Mouse (Mus musculus): ENCODE results near the gene Tbx3. TPM values are rescaled to one million over a fixed set of nuclear protein-coding genes. Genes with fewer than 3 reads are reported as not detected.

Gene Tbx3
- total and polyA plus RNA-seq, 3 experiments: 4.4 to 10.4 (median 10.2) TPM

DNA sequence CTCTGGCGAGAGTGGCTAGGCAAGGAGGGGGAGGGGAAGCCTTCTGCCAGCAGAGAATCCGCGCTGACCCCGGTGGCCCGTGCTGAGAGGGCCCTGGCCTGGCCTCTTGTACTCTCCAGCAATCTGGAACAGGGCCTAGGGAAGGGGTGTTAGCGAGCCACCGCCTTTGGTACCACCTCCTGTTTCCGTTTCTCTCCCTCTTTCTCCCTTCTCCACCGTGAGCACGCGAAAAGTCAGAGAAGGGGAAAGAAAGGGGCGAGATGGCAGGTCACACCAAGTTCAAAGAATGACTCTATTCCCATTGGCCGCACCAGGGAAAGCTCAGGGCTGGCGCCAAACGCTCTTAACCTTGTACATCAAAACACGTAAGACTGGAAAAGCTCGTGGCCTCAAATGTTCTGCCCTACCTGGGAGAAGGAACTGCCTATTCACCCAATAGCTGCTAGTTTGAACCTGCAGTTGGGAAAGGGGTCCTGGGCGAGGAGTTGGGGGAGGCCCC lies 1.5 kb upstream of the Tbx3 start:
- Histone ChIP-seq H3K27me3 (ENCODE audit: control insufficient read depth, insufficient read depth, low read length) (peaks cover 9% of the 10 kb centered on the region; the same call in 1 of the 2 replicates), H3K27ac (peak overlapping the region; percentile 93), H3K9ac (ENCODE audit: low read depth, low read length) (no peak overlapping the region), H3K36me3 (ENCODE audit: control insufficient read depth, insufficient read depth, low read length) (no peaks in the 10 kb centered on the region), H3K4me3 (peak overlapping the region; percentile 58; the same call in 1 of the 2 replicates), H3K4me1 (ENCODE audit: control insufficient read depth, insufficient read depth, low read length) (no peaks in the 10 kb centered on the region), H3K79me2 (replicated peaks; ENCODE audit: control insufficient read depth, insufficient read depth, low read length) (no peaks in the 10 kb centered on the region)
- intact Hi-C loops (cut with DNase I): no loop called here
- TF ChIP-seq POLR2A (IDR thresholded peaks at IDR 0.05; ENCODE audit: insufficient read depth, low read depth, low read length) (no peak), EP300 (IDR thresholded peaks at IDR 0.05; ENCODE audit: insufficient read depth, low read depth, low read length) (no peak), CTCF (IDR thresholded peaks at IDR 0.05) (no peak)
- WGBS: 42% methylated on average over 18 of the region's 18 CpGs
- DNase-seq: no peak

DNA sequence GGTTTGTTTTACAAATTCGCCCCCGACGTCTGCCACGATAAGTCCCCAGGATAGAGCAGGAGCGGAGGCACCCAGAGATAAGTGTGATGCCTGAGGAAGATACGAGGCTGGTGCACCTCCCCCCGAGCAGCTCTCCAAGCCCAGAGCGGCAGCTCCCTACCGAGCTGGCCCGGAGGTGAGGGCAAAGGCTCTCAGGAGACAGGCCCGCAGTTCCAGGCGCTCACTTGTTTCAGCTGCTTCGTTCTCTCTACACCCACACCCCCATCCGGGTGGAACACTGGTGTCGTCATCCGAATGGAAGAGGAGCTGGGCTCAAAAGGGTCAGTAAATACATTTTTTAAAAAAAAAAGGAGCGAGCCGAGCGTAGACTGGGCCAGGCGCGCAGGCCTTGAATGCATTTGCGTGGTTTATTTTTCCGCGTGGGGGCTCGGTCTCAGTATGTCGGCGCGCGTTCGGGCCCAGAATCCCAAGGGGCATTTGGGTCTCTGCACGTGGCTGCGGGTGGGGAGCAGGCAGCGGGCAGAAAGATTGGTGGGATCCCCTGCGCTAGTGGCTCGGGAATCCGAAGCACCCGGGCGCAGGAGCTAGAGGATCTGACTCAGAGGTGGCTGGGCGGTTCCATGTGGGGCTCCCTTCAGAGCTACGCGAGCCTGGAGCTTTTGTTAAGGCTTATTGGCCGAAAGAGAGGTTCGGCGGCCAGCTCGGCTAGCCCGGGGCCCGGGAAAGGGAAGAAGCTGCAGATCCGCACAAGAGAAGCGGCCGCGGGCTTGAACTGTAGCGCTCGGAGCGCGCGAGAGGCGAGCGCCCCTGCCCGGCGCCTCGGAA lies 516 bp upstream of the Tbx3 start:
- WGBS: 3% methylated on average over 61 of the region's 61 CpGs
- peaks cover 2% of the 10 kb centered on the region; the same call in 1 of the 2 replicates for H3K27me3 ChIP-seq (ENCODE audit: control insufficient read depth, insufficient read depth, low read length)
- H3K36me3 ChIP-seq (ENCODE audit: control insufficient read depth, insufficient read depth, low read length): peaks cover 2% of the 10 kb centered on the region; the same call in 1 of the 2 replicates
- H3K79me2 ChIP-seq (replicated peaks; ENCODE audit: control insufficient read depth, insufficient read depth, low read length): no peaks in the 10 kb centered on the region
- peak; percentile 42 to 53 for DNase-seq
- no peak for TF ChIP-seq CTCF (IDR thresholded peaks at IDR 0.05)
- no peak for TF ChIP-seq EP300 (IDR thresholded peaks at IDR 0.05; ENCODE audit: insufficient read depth, low read depth, low read length)
- H3K9ac ChIP-seq (ENCODE audit: low read depth, low read length): peak overlapping the region; percentile 74
- peak overlapping the region; percentile 58 for H3K4me3 ChIP-seq
- no peaks in the 10 kb centered on the region for H3K4me1 ChIP-seq (ENCODE audit: control insufficient read depth, insufficient read depth, low read length)
- peak overlapping the region; percentile 93 for H3K27ac ChIP-seq
- intact Hi-C loops (cut with DNase I): loop anchor here (5.0 kb wide), 3 partner anchors 613 to 793 kb away; no protein-coding TSS in a partner anchor

DNA sequence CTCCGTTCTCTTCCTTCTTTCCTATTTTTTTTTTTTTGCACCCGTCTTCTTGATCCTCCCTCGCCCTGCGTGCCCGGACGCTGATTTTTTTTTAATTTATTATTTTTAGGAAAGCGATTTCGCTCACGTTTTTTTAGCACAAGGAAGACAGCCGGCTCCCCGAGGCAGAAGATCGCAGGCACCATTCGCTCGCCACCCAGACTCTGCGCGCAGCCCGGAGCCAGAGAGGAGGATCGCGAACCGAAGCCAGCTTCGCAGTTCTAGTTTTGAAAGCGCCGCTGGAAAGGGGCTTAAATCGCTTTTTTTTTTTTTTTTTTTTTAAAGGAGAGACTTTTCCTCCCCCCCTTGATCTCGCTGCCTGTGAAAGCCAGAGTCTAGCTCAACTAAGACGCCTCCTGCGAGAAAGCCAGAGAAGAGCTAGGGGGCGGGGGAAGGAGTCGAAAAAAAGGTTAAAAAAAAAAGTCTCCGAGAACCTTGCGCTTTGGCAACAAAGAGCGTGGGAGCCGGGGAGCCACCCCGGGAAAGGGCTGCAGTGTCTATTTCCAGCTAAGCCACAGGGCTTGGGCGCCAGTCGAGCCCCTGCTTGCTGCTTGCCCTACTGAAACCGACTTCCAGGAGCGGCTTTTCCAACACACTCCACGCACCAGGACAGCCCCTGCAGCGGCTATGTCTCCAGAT lies 794 bp downstream of the Tbx3 start:
- H3K4me3 ChIP-seq: peak overlapping the region; percentile 58
- no peaks in the 10 kb centered on the region for H3K79me2 ChIP-seq (replicated peaks; ENCODE audit: control insufficient read depth, insufficient read depth, low read length)
- TF ChIP-seq EP300 (IDR thresholded peaks at IDR 0.05; ENCODE audit: insufficient read depth, low read depth, low read length): no peak
- TF ChIP-seq CTCF (IDR thresholded peaks at IDR 0.05): no peak
- TF ChIP-seq POLR2A (IDR thresholded peaks at IDR 0.05; ENCODE audit: insufficient read depth, low read depth, low read length): peak; percentile 29; the same call in 1 of the 2 replicates
- WGBS: 1% methylated on average over 40 of the region's 40 CpGs
- peak overlapping the region; percentile 93 for H3K27ac ChIP-seq
- peaks cover 2% of the 10 kb centered on the region; the same call in 1 of the 2 replicates for H3K27me3 ChIP-seq (ENCODE audit: control insufficient read depth, insufficient read depth, low read length)
- H3K9ac ChIP-seq (ENCODE audit: low read depth, low read length): peak overlapping the region; percentile 80
- H3K4me1 ChIP-seq (ENCODE audit: control insufficient read depth, insufficient read depth, low read length): no peaks in the 10 kb centered on the region; the same call in 1 of the 2 replicates
- intact Hi-C loops (cut with DNase I): loop anchor here (5.0 kb wide), 3 partner anchors 614 to 794 kb away; no protein-coding TSS in a partner anchor
- peaks cover 3% of the 10 kb centered on the region; the same call in 1 of the 2 replicates for H3K36me3 ChIP-seq (ENCODE audit: control insufficient read depth, insufficient read depth, low read length)
- peak; percentile 55 to 67 for DNase-seq

DNA sequence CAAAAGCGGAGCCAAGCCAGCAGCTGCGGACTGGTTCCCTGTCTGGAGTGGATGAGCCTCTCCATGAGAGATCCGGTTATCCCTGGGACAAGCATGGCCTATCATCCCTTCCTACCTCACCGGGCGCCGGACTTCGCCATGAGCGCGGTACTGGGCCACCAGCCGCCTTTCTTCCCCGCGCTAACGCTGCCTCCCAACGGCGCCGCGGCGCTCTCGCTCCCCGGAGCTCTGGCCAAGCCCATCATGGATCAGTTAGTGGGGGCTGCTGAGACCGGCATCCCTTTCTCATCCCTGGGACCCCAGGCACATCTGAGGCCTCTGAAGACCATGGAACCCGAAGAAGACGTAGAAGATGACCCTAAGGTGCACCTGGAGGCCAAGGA lies 1.5 kb downstream of the Tbx3 start:
- H3K4me1 ChIP-seq (ENCODE audit: control insufficient read depth, insufficient read depth, low read length): no peaks in the 10 kb centered on the region; the same call in 1 of the 2 replicates
- H3K36me3 ChIP-seq (ENCODE audit: control insufficient read depth, insufficient read depth, low read length): peaks cover 5% of the 10 kb centered on the region; the same call in 1 of the 2 replicates
- H3K79me2 ChIP-seq (replicated peaks; ENCODE audit: control insufficient read depth, insufficient read depth, low read length): no peaks in the 10 kb centered on the region
- peak; percentile 46 to 68 for DNase-seq
- H3K27ac ChIP-seq: peak overlapping the region; percentile 93
- intact Hi-C loops (cut with DNase I): loop anchor here (5.0 kb wide), 3 partner anchors 615 to 795 kb away; no protein-coding TSS in a partner anchor
- H3K27me3 ChIP-seq (ENCODE audit: control insufficient read depth, insufficient read depth, low read length): no peaks in the 10 kb centered on the region
- TF ChIP-seq CTCF (IDR thresholded peaks at IDR 0.05) (peak; percentile 38), EP300 (IDR thresholded peaks at IDR 0.05; ENCODE audit: insufficient read depth, low read depth, low read length) (no peak), POLR2A (IDR thresholded peaks at IDR 0.05; ENCODE audit: insufficient read depth, low read depth, low read length) (no peak)
- H3K4me3 ChIP-seq: peak overlapping the region; percentile 58
- WGBS: 1% methylated on average over 23 of the region's 23 CpGs
- H3K9ac ChIP-seq (ENCODE audit: low read depth, low read length): peak overlapping the region; percentile 48

DNA sequence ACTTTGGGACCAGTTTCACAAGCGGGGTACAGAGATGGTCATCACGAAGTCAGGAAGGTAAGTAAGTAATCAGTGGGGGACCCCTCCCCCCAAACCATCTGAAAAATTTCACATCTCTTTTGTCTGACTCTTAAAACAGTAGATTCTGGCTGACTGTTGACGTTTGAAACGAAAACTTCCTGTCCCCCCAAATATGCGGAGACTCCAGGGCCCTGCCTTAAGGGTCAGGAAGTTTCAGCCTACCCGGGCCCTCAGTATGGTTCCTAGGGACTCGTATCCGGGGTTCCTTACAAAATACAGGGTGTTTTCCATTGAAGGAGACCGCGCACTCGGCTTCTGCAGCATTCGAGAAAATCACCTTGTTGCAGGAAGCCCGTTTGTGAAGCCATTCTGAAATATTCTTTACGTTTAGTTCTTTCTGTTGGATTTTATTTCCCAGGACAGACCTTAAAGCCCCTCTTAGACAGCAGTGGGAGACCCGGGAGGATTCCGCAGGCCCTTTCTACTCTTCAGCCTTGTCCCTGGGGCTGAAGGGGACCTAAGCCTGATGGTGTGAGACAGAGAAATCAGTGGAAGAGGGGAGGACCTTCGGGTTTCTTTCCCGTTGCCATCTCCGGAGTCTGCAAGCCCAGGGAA lies 2.0 kb downstream of the Tbx3 start:
- Histone ChIP-seq H3K27ac (peak overlapping the region; percentile 93), H3K4me3 (peak overlapping the region; percentile 58), H3K9ac (ENCODE audit: low read depth, low read length) (peak overlapping the region; percentile 48), H3K27me3 (ENCODE audit: control insufficient read depth, insufficient read depth, low read length) (no peaks in the 10 kb centered on the region), H3K79me2 (replicated peaks; ENCODE audit: control insufficient read depth, insufficient read depth, low read length) (no peaks in the 10 kb centered on the region), H3K4me1 (ENCODE audit: control insufficient read depth, insufficient read depth, low read length) (no peaks in the 10 kb centered on the region; the same call in 1 of the 2 replicates), H3K36me3 (ENCODE audit: control insufficient read depth, insufficient read depth, low read length) (peaks cover 10% of the 10 kb centered on the region)
- intact Hi-C loops (cut with DNase I): loop anchor here (5.0 kb wide), 3 partner anchors 615 to 795 kb away; no protein-coding TSS in a partner anchor
- TF ChIP-seq POLR2A (IDR thresholded peaks at IDR 0.05; ENCODE audit: insufficient read depth, low read depth, low read length): no peak
- no peak for TF ChIP-seq EP300 (IDR thresholded peaks at IDR 0.05; ENCODE audit: insufficient read depth, low read depth, low read length)
- DNase-seq: no peak
- WGBS: 15% methylated on average over 19 of the region's 19 CpGs
